Mouse (Mus musculus) heart, embryonic 11.5 days (tissue): ENCODE data around the gene Cd81. TPM values are rescaled to one million over a fixed set of nuclear protein-coding genes. Genes with fewer than 3 reads are reported as not detected.

ENCODE experiments used
- ATAC-seq: fragments of 200-750 bp; cut with Nextera tagmentation; replicated peaks from 2 replicates; pipeline ENCODE4 v1.8.0; 2017; ENCODE audit warnings: moderate library complexity; ENCODE audit not compliant: insufficient number of reproducible peaks, low FRiP score, low TSS enrichment
- H3K27ac ChIP-seq: fragments of 300-500 bp; sonication (generic); 2 replicates; pipeline ENCODE4 v1.5.1; 2014; ENCODE audit warnings: mild to moderate bottlenecking, low read depth, low read length
- H3K27me3 ChIP-seq: fragments of 300-500 bp; sonication (generic); 2 replicates; pipeline ENCODE4 v1.6.1; 2014; ENCODE audit warnings: mild to moderate bottlenecking, low read length, mixed read lengths; ENCODE audit not compliant: control insufficient read depth, insufficient read depth
- H3K36me3 ChIP-seq: fragments of 300-500 bp; sonication (generic); 2 replicates; pipeline ENCODE4 v1.6.1; 2014; ENCODE audit warnings: mild to moderate bottlenecking, low read length, moderate library complexity, mixed read lengths; ENCODE audit not compliant: control insufficient read depth, insufficient read depth
- H3K4me1 ChIP-seq: fragments of 300-500 bp; sonication (generic); 2 replicates; pipeline ENCODE4 v1.6.1; 2014; ENCODE audit warnings: low read length; ENCODE audit not compliant: control insufficient read depth, insufficient read depth
- H3K4me2 ChIP-seq: fragments of 300-500 bp; sonication (generic); 2 replicates; pipeline ENCODE4 v1.6.1; 2014; ENCODE audit warnings: mild to moderate bottlenecking, moderate library complexity
- H3K4me3 ChIP-seq: fragments of 300-500 bp; sonication (generic); 2 replicates; pipeline ENCODE4 v1.5.1; 2014; ENCODE audit warnings: low read depth, low read length
- H3K9ac ChIP-seq: fragments of 300-500 bp; sonication (generic); 2 replicates; pipeline ENCODE4 v1.6.1; 2014; ENCODE audit warnings: mild to moderate bottlenecking, low read depth, low read length, moderate library complexity
- H3K9me3 ChIP-seq: fragments of 300-500 bp; sonication (generic); replicated peaks from 2 replicates; pipeline ENCODE4 v1.6.1; 2016; ENCODE audit warnings: low read length; ENCODE audit not compliant: control insufficient read depth
- WGBS: fragments of 180-500 bp; shearing (Covaris S2); extraction: QIAGEN DNeasy Blood & Tissue Kit; methylation state at CpG from one replicate; pipeline ENCODE4 v1.1.7; 2014; ENCODE audit not compliant: insufficient replicate concordance; 5-methylcytosine and 5-hydroxymethylcytosine counted together
- polyA plus RNA-seq: library from polyadenylated mRNA; unstranded; fragments of >200 nt; fragmentation: Nextera tagmentation; extraction: Ambion mirVana; gene quantifications from 2 replicates; pipeline ENCODE4 v1.2.1, GENCODE M21; 2014

Gene Cd81
- polyA plus RNA-seq, 1 experiment from 2014 or later = 632 TPM

DNA sequence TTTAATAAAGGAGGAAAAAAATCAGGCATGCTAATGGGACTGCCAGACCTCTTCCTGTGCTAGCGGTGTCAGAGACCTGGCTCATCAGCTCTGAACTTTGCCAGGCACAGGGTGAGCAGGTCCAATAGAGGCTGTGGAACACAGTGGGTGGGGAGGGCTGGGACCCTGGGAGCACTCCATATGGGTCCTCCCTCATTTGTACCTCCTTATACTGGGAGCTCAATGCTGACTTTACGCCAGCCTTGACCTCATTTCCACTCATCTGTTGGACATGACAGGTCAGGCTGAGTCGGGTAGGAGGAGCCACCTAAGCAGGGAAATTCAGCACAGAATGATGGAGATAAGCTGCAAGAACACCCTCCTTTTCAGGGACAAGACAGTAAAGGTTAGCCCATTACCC lies 15.4 kb downstream of the Cd81 start:
- WGBS = 88% methylated on average over 3 of the region's 3 CpGs
- Histone ChIP-seq H3K9me3 (no peaks in the 10 kb centered on the region), H3K9ac (no peak overlapping the region), H3K36me3 (peaks cover 47% of the 10 kb centered on the region), H3K4me2 (peak overlapping the region; percentile 61; the same call in 1 of the 2 replicates), H3K4me1 (peaks cover 15% of the 10 kb centered on the region), H3K4me3 (no peak overlapping the region), H3K27me3 (peaks cover 3% of the 10 kb centered on the region; the same call in 1 of the 2 replicates), H3K27ac (peak overlapping the region; percentile 92; the same call in 1 of the 2 replicates)
- no peak for ATAC-seq

- no peaks in the 10 kb centered on the region for H3K9me3 ChIP-seq
- peaks cover 42% of the 10 kb centered on the region for H3K36me3 ChIP-seq
- H3K27ac ChIP-seq = peak overlapping the region; percentile 92
- ATAC-seq = peak; percentile 1; the same call in 1 of the 2 replicates
- peaks cover 15% of the 10 kb centered on the region for H3K4me1 ChIP-seq
- peak overlapping the region; percentile 61 for H3K4me2 ChIP-seq
- peak overlapping the region; percentile 55 for H3K9ac ChIP-seq
- peaks cover 3% of the 10 kb centered on the region; the same call in 1 of the 2 replicates for H3K27me3 ChIP-seq
- WGBS = 50% methylated on average over 13 of the region's 13 CpGs
- peak overlapping the region; percentile 85 for H3K4me3 ChIP-seq
Observed at GRCm38 (mm10) chr7:143068316-143068881, 15.9 kb downstream of the Cd81 start.

- ATAC-seq = peak; percentile 90
- peak within 1 kb of the TSS; percentile 91 for H3K4me2 ChIP-seq
- no peaks in the 10 kb centered on the region for H3K9me3 ChIP-seq
- H3K9ac ChIP-seq = peak within 1 kb of the TSS; percentile 91
- H3K4me3 ChIP-seq = peak within 1 kb of the TSS; percentile 85
- peaks cover 15% of the 10 kb centered on the region for H3K4me1 ChIP-seq
- H3K27me3 ChIP-seq = peaks cover 3% of the 10 kb centered on the region; the same call in 1 of the 2 replicates
- peaks cover 37% of the 10 kb centered on the region for H3K36me3 ChIP-seq
- under 1% methylated on average over 51 of the region's 51 CpGs for WGBS
- peak within 1 kb of the TSS; percentile 92 for H3K27ac ChIP-seq
Observed at GRCm38 (mm10) chr7:143068882-143069591, 16.5 kb downstream of the Cd81 start, which contains the start of gene Tssc4. Gene Tssc4 (plus strand): TSS chr7:143069249.

DNA sequence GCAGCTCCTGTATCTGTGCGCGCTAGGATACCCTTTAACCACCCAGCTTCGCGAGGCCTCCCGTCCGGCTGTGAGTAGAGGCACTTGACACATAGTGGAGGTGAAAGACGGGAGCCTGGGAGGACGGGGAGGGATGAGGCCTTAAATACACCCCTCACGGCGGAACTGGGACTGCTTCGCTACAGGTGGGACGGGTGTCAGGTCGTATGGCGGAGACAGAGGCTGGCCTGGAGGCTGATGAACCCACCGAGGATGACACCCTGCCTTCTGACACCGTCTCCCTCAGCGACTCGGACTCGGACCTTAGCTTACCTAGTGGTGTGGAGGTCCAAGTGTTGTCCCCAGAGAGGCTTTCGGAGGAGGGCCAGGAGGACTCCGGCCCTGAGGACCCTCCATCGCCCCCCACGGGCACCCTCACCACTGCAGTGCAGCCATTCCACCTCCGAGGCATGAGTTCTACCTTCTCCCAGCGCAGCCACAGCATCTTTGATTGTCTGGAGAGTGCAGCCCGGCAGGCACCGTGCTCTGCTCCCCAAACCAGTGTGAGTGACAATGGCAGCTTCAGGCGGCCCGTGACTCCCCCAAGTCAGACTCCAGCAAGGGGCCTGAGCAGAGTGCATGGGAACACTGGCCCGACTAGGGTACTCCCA lies 17.3 kb downstream of the Cd81 start:
- 11% methylated on average over 30 of the region's 30 CpGs for WGBS
- no peaks in the 10 kb centered on the region for H3K9me3 ChIP-seq
- H3K4me3 ChIP-seq = peak overlapping the region; percentile 85
- H3K36me3 ChIP-seq = peaks cover 31% of the 10 kb centered on the region
- peak overlapping the region; percentile 92 for H3K27ac ChIP-seq
- H3K4me2 ChIP-seq = peak overlapping the region; percentile 91
- ATAC-seq = no peak
- H3K27me3 ChIP-seq = peaks cover 3% of the 10 kb centered on the region; the same call in 1 of the 2 replicates
- H3K4me1 ChIP-seq = peaks cover 15% of the 10 kb centered on the region
- H3K9ac ChIP-seq = peak overlapping the region; percentile 91

- Histone ChIP-seq H3K27ac (no peak overlapping the region), H3K9me3 (no peaks in the 10 kb centered on the region), H3K27me3 (peaks cover 3% of the 10 kb centered on the region; the same call in 1 of the 2 replicates), H3K36me3 (peaks cover 27% of the 10 kb centered on the region), H3K4me3 (peak overlapping the region; percentile 85), H3K4me2 (peak overlapping the region; percentile 91), H3K4me1 (peaks cover 15% of the 10 kb centered on the region), H3K9ac (peak overlapping the region; percentile 91)
- 87% methylated on average over 10 of the region's 10 CpGs for WGBS
- no peak for ATAC-seq
Observed at GRCm38 (mm10) chr7:143070506-143071070, 18.0 kb downstream of the Cd81 start.

DNA sequence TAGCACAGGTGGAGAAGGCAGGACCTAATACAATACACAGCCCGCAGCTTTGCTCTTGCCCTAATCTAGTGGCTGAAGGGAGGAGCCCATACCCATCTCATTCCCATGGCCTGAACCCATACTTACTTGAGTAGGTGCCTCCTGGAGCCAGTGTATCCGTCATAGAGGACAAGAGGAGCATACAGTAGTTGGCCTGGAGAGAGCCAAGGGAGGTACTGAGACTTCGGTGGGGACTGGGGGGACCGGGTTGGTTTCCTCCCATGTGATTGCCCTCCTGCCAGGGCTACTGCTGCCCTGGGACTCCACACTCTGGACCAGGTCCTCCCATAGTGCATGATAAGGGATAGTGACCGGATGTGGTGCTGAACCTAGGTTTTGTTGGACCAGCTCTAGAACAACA lies 20.1 kb downstream of the Cd81 start:
- Histone ChIP-seq H3K9me3 (no peaks in the 10 kb centered on the region), H3K4me3 (no peak overlapping the region), H3K27ac (no peak overlapping the region), H3K9ac (no peak overlapping the region), H3K36me3 (peaks cover 7% of the 10 kb centered on the region), H3K4me1 (peaks cover 15% of the 10 kb centered on the region), H3K27me3 (peaks cover 3% of the 10 kb centered on the region; the same call in 1 of the 2 replicates), H3K4me2 (no peak overlapping the region)
- 77% methylated on average over 5 of the region's 5 CpGs for WGBS
- no peak for ATAC-seq

GRCm38 (mm10) chr7:143073086-143073485 lies 20.5 kb downstream of the Cd81 start:
- ATAC-seq = no peak
- no peaks in the 10 kb centered on the region for H3K9me3 ChIP-seq
- peaks cover 3% of the 10 kb centered on the region; the same call in 1 of the 2 replicates for H3K27me3 ChIP-seq
- H3K4me1 ChIP-seq = peaks cover 15% of the 10 kb centered on the region
- no peak overlapping the region for H3K4me2 ChIP-seq
- no peak overlapping the region for H3K9ac ChIP-seq
- H3K4me3 ChIP-seq = no peak overlapping the region
- peaks cover 2% of the 10 kb centered on the region for H3K36me3 ChIP-seq
- WGBS = 73% methylated on average over 1 of the region's 1 CpGs
- no peak overlapping the region for H3K27ac ChIP-seq

GRCm38 (mm10) chr7:143075394-143075793 lies 22.9 kb downstream of the Cd81 start:
- H3K4me2 ChIP-seq = no peak overlapping the region
- H3K9me3 ChIP-seq = no peaks in the 10 kb centered on the region
- H3K4me3 ChIP-seq = no peak overlapping the region
- H3K9ac ChIP-seq = 0 out of 2 replicates have a peak overlapping the region, but pooled peaks have one; percentile 1
- no peaks in the 10 kb centered on the region for H3K36me3 ChIP-seq
- no peak for ATAC-seq
- peaks cover 4% of the 10 kb centered on the region for H3K4me1 ChIP-seq
- no peak overlapping the region for H3K27ac ChIP-seq
- WGBS = 52% methylated on average over 5 of the region's 5 CpGs
- H3K27me3 ChIP-seq = peaks cover 3% of the 10 kb centered on the region; the same call in 1 of the 2 replicates
